In genomic region chr9:82807129-82807528, GRCm38 (mm10) we compare ENCODE assay signal across 27 mouse cellular contexts. TPM values are rescaled to one million over a fixed set of nuclear protein-coding genes. Genes with fewer than 3 reads are reported as not detected.
DNase-seq lines count a peak whose midpoint lies in the region; ATAC-seq and TF ChIP-seq lines count a peak whose summit lies in the region.
"Had no signal": no experiment of that assay in that cellular context is flagged by ENCODE, and none has a peak within 500 bp of the region (broad histone marks: within the 10 kb centered on the region; RNA-seq: fewer than 3 reads in every experiment).

No protein-coding gene starts in this region.

- no peaks in the 10 kb centered on the region for H3K27me3 ChIP-seq in hindbrain, embryonic 16.5 days (replicated peaks; ENCODE audit: control insufficient read depth, insufficient read depth, low read length)
- no peaks in the 10 kb centered on the region for H3K27me3 ChIP-seq in hindbrain, embryonic 10.5 days (ENCODE audit: insufficient read depth, poor library complexity, severe bottlenecking)
- no peaks in the 10 kb centered on the region for H3K27me3 ChIP-seq in forebrain, embryonic 11.5 days (ENCODE audit: control insufficient read depth, insufficient read depth, low read length)
- no peaks in the 10 kb centered on the region for H3K27me3 ChIP-seq in forebrain, embryonic 14.5 days (replicated peaks; ENCODE audit: control insufficient read depth, insufficient read depth, low read length)
- no peaks in the 10 kb centered on the region for H3K27me3 ChIP-seq in lung, postnatal 0 days (replicated peaks; ENCODE audit: insufficient read depth, low read length)
- H3K27me3 ChIP-seq: embryonic facial prominence, embryonic 15.5 days; heart, embryonic 12.5 days; hindbrain, embryonic 15.5 days; intestine, embryonic 15.5 days; limb, embryonic 12.5 days; neural tube, embryonic 15.5 days had no signal

- H3K9ac ChIP-seq in hindbrain, embryonic 16.5 days (ENCODE audit: low read depth, low read length) = no peak overlapping the region
- H3K9ac ChIP-seq in forebrain, embryonic 11.5 days (ENCODE audit: low read length) = no peak overlapping the region
- H3K9ac ChIP-seq in forebrain, embryonic 14.5 days (ENCODE audit: low read length) = no peak overlapping the region
- H3K9ac ChIP-seq in lung, postnatal 0 days (replicated peaks; ENCODE audit: low read depth) = no peak overlapping the region
- H3K9ac ChIP-seq: embryonic facial prominence, embryonic 15.5 days; heart, embryonic 12.5 days; hindbrain, embryonic 15.5 days; intestine, embryonic 15.5 days; limb, embryonic 12.5 days; liver, postnatal 0 days; neural tube, embryonic 15.5 days had no signal

- H3K4me3 ChIP-seq in hindbrain, embryonic 16.5 days (ENCODE audit: low read length) = no peak overlapping the region
- no peak overlapping the region for H3K4me3 ChIP-seq in hindbrain, embryonic 10.5 days
- no peak overlapping the region for H3K4me3 ChIP-seq in forebrain, embryonic 11.5 days (ENCODE audit: low read depth, low read length)
- H3K4me3 ChIP-seq in forebrain, embryonic 14.5 days (ENCODE audit: low read depth, low read length) = no peak overlapping the region
- H3K4me3 ChIP-seq in lung, postnatal 0 days (ENCODE audit: low read depth, low read length) = no peak overlapping the region
- H3K4me3 ChIP-seq: embryonic facial prominence, embryonic 15.5 days; heart, embryonic 12.5 days; hindbrain, embryonic 15.5 days; intestine, embryonic 15.5 days; limb, embryonic 12.5 days; neural tube, embryonic 15.5 days had no signal

- no peak overlapping the region for H3K4me2 ChIP-seq in hindbrain, embryonic 16.5 days (ENCODE audit: low read length)
- H3K4me2 ChIP-seq in forebrain, embryonic 11.5 days (ENCODE audit: low read depth, low read length, severe bottlenecking) = no peak overlapping the region
- no peak overlapping the region for H3K4me2 ChIP-seq in forebrain, embryonic 14.5 days (ENCODE audit: low read length)
- H3K4me2 ChIP-seq in lung, postnatal 0 days (replicated peaks; ENCODE audit: low read depth, low read length) = no peak overlapping the region
- H3K4me2 ChIP-seq: embryonic facial prominence, embryonic 15.5 days; heart, embryonic 12.5 days; hindbrain, embryonic 15.5 days; intestine, embryonic 15.5 days; limb, embryonic 12.5 days; liver, embryonic 11.5 days; neural tube, embryonic 15.5 days had no signal

- H3K9me3 ChIP-seq in hindbrain, embryonic 16.5 days (ENCODE audit: control insufficient read depth, low read length) = no peaks in the 10 kb centered on the region
- H3K9me3 ChIP-seq in hindbrain, embryonic 10.5 days = no peaks in the 10 kb centered on the region
- H3K9me3 ChIP-seq in forebrain, embryonic 11.5 days (ENCODE audit: control insufficient read depth, low read length) = no peaks in the 10 kb centered on the region
- H3K9me3 ChIP-seq in forebrain, embryonic 14.5 days (replicated peaks; ENCODE audit: control insufficient read depth, low read length) = no peaks in the 10 kb centered on the region
- no peaks in the 10 kb centered on the region for H3K9me3 ChIP-seq in lung, postnatal 0 days (ENCODE audit: low read length)
- H3K9me3 ChIP-seq: embryonic facial prominence, embryonic 15.5 days; heart, embryonic 12.5 days; hindbrain, embryonic 15.5 days; intestine, embryonic 15.5 days; limb, embryonic 12.5 days; neural tube, embryonic 15.5 days had no signal

- ATAC-seq in hindbrain, embryonic 16.5 days = peak; percentile 54; the same call in 1 of the 2 replicates
- ATAC-seq in forebrain, embryonic 11.5 days (replicated peaks; ENCODE audit: low FRiP score) = peak; percentile 91
- peak; percentile 76 for ATAC-seq in forebrain, embryonic 14.5 days
- no peak for ATAC-seq in lung, postnatal 0 days
- ATAC-seq: activated CD4-positive, CD25-positive, alpha-beta regulatory T cell, adult 4 months; intestine, embryonic 15.5 days; liver, postnatal 0 days had no signal

- WGBS in hindbrain, embryonic 16.5 days = 19% methylated on average over 1 of the region's 1 CpGs
- 6% methylated on average over 1 of the region's 1 CpGs for WGBS in hindbrain, embryonic 10.5 days
- 0% methylated on average over 1 of the region's 1 CpGs for WGBS in forebrain, embryonic 11.5 days
- 0% methylated on average over 1 of the region's 1 CpGs for WGBS in forebrain, embryonic 14.5 days
- 22% methylated on average over 1 of the region's 1 CpGs for WGBS in lung, postnatal 0 days

- no peak for TF ChIP-seq CTCF in lung, postnatal 0 days (IDR thresholded peaks at IDR 0.05)

- no peak overlapping the region for H3K27ac ChIP-seq in hindbrain, embryonic 16.5 days (ENCODE audit: low read depth, low read length)
- H3K27ac ChIP-seq in hindbrain, embryonic 10.5 days = no peak overlapping the region
- H3K27ac ChIP-seq in forebrain, embryonic 11.5 days (ENCODE audit: low read depth, low read length) = no peak overlapping the region
- no peak overlapping the region for H3K27ac ChIP-seq in forebrain, embryonic 14.5 days (ENCODE audit: low read depth, low read length)
- no peak overlapping the region for H3K27ac ChIP-seq in lung, postnatal 0 days (ENCODE audit: low read length)
- H3K27ac ChIP-seq: embryonic facial prominence, embryonic 15.5 days; hindbrain, embryonic 15.5 days; intestine, embryonic 15.5 days; limb, embryonic 12.5 days; neural tube, embryonic 15.5 days had no signal

- no peak for TF ChIP-seq EP300 in lung, postnatal 0 days (IDR thresholded peaks at IDR 0.05)

- H3K36me3 ChIP-seq in hindbrain, embryonic 16.5 days (ENCODE audit: control insufficient read depth, insufficient read depth, low read length) = no peaks in the 10 kb centered on the region
- H3K36me3 ChIP-seq in hindbrain, embryonic 10.5 days = no peaks in the 10 kb centered on the region
- no peaks in the 10 kb centered on the region for H3K36me3 ChIP-seq in forebrain, embryonic 11.5 days (ENCODE audit: control insufficient read depth, insufficient read depth, low read length)
- H3K36me3 ChIP-seq in forebrain, embryonic 14.5 days (ENCODE audit: control insufficient read depth, insufficient read depth, low read length) = no peaks in the 10 kb centered on the region
- no peaks in the 10 kb centered on the region for H3K36me3 ChIP-seq in lung, postnatal 0 days (ENCODE audit: insufficient read depth, low read length)
- H3K36me3 ChIP-seq: embryonic facial prominence, embryonic 15.5 days; heart, embryonic 12.5 days; hindbrain, embryonic 15.5 days; intestine, embryonic 15.5 days; limb, embryonic 12.5 days; neural tube, embryonic 15.5 days had no signal

- DNase-seq in hindbrain, embryonic 10.5 days (ENCODE audit: low spot score) = no peak
- no peak for DNase-seq in forebrain, embryonic 11.5 days (ENCODE audit: low spot score)
- DNase-seq in forebrain, embryonic 14.5 days (ENCODE audit: low spot score) = peak; percentile 30
- DNase-seq in retina, postnatal 1 day = peak; percentile 75
- no peak for DNase-seq in lung, postnatal 0 days (ENCODE audit: low spot score)
- no peak for DNase-seq in ovary, adult 18-20 months (ENCODE audit: low spot score)
- DNase-seq: adrenal gland, adult 8-10 months; cerebellum, adult 18-20 months; cerebellum, postnatal 14 days; gastrocnemius, postnatal 10 days; heart, adult 18-20 months; heart, postnatal 10 days; kidney, adult 9 months; kidney, postnatal 25 days; layer of hippocampus, postnatal 36 days; liver, postnatal 0 days; lung, postnatal 10 days; right cerebral cortex, postnatal 14 days had no signal

- no peaks in the 10 kb centered on the region for H3K4me1 ChIP-seq in hindbrain, embryonic 16.5 days (ENCODE audit: control insufficient read depth, insufficient read depth, low read depth, low read length)
- peaks cover 15% of the 10 kb centered on the region for H3K4me1 ChIP-seq in hindbrain, embryonic 10.5 days (replicated peaks)
- H3K4me1 ChIP-seq in forebrain, embryonic 11.5 days (replicated peaks; ENCODE audit: control insufficient read depth, insufficient read depth, low read length) = peaks cover 2% of the 10 kb centered on the region; the same call in 1 of the 2 replicates
- peaks cover 7% of the 10 kb centered on the region for H3K4me1 ChIP-seq in forebrain, embryonic 14.5 days (ENCODE audit: control insufficient read depth, insufficient read depth, low read length)
- no peaks in the 10 kb centered on the region for H3K4me1 ChIP-seq in lung, postnatal 0 days (ENCODE audit: insufficient read depth, low read depth, low read length)
- H3K4me1 ChIP-seq: embryonic facial prominence, embryonic 15.5 days; heart, embryonic 12.5 days; hindbrain, embryonic 15.5 days; intestine, embryonic 15.5 days; limb, embryonic 12.5 days; neural tube, embryonic 15.5 days had no signal

RNA-seq across cellular contexts. Expression of gene Irak1bp1, which starts 22.2 kb away (rescaled TPM):
- 31.2 and 36.3 TPM in 2 replicates for polyA plus RNA-seq in hindbrain, embryonic 16.5 days (2015; fragmentation: Nextera tagmentation; extraction: Ambion mirVana)
- 20.1 and 21.1 TPM in 2 replicates for polyA plus RNA-seq in hindbrain, embryonic 10.5 days (2016; fragmentation: Nextera tagmentation; extraction: Ambion mirVana)
- polyA plus RNA-seq in forebrain, embryonic 11.5 days (2014; fragmentation: Nextera tagmentation; extraction: Ambion mirVana) = 35.6 and 36.4 TPM in 2 replicates
- 45.5 and 47.5 TPM in 2 replicates for polyA plus RNA-seq in forebrain, embryonic 14.5 days (2014; fragmentation: Nextera tagmentation; extraction: Ambion mirVana)
- 8.1 and 8.5 TPM in 2 replicates for polyA plus RNA-seq in lung, postnatal 0 days (2015; fragmentation: Nextera tagmentation; extraction: Ambion mirVana)

Comparison
In these comparisons a context has a peak if more than half of its experiments do, and no peak if none do; other contexts are left out.
1. DNase-seq: peak in forebrain, embryonic 14.5 days (single experiment) and retina, postnatal 1 day (single experiment); none in hindbrain, embryonic 10.5 days (single experiment), forebrain, embryonic 11.5 days (single experiment), lung, postnatal 0 days (single experiment) and ovary, adult 18-20 months (single experiment).